Mouse (Mus musculus) stomach, embryonic 16.5 days (tissue): ENCODE measurements at regions not wholly inside any gene's neighbourhood (a gene's known extent, or its start where the extent isn't known, plus 50 kb on each side); places are given as distances from the start of the nearest gene placed in this dataset.

Experiments used
- ATAC-seq: fragments of 200-750 bp; cut with Nextera tagmentation; 2 replicates; pipeline ENCODE4 v1.8.0; 2017; ENCODE audit warnings: moderate number of reproducible peaks, moderate TSS enrichment; ENCODE audit not compliant: insufficient read depth, low FRiP score
- H3K27ac ChIP-seq: fragments of 300-500 bp; sonication (generic); 2 replicates; pipeline ENCODE4 v1.5.1; 2014; ENCODE audit warnings: low read length
- H3K27me3 ChIP-seq: fragments of 300-500 bp; sonication (generic); 2 replicates; pipeline ENCODE4 v1.6.1; 2014; ENCODE audit warnings: low read length, control low read depth, mixed read lengths; ENCODE audit not compliant: control insufficient read depth, insufficient read depth
- H3K36me3 ChIP-seq: fragments of 300-500 bp; sonication (generic); 2 replicates; pipeline ENCODE4 v1.6.1; 2014; ENCODE audit warnings: low read length; ENCODE audit not compliant: control insufficient read depth, insufficient read depth
- H3K4me1 ChIP-seq: fragments of 300-500 bp; sonication (generic); 2 replicates; pipeline ENCODE4 v1.6.1; 2014; ENCODE audit warnings: low read length, control low read depth, mixed read lengths; ENCODE audit not compliant: control insufficient read depth, insufficient read depth
- H3K4me2 ChIP-seq: fragments of 300-500 bp; sonication (generic); 2 replicates; pipeline ENCODE4 v1.6.1; 2014; ENCODE audit warnings: low read depth, low read length, mixed read lengths
- H3K4me3 ChIP-seq: fragments of 300-500 bp; sonication (generic); replicated peaks from 2 replicates; pipeline ENCODE4 v1.5.1; 2014; ENCODE audit warnings: mild to moderate bottlenecking, low read length
- H3K9ac ChIP-seq: fragments of 300-500 bp; sonication (generic); 2 replicates; pipeline ENCODE4 v1.6.1; 2014; ENCODE audit warnings: low read length
- H3K9me3 ChIP-seq: fragments of 300-500 bp; sonication (generic); replicated peaks from 2 replicates; pipeline ENCODE4 v1.6.1; 2016; ENCODE audit warnings: low read length, control low read depth; ENCODE audit not compliant: control insufficient read depth
- WGBS: fragments of 180-500 bp; shearing (Covaris S2); extraction: QIAGEN DNeasy Blood & Tissue Kit; methylation state at CpG from one replicate; pipeline ENCODE4 v1.1.7; 2014; 5-methylcytosine and 5-hydroxymethylcytosine counted together

DNA sequence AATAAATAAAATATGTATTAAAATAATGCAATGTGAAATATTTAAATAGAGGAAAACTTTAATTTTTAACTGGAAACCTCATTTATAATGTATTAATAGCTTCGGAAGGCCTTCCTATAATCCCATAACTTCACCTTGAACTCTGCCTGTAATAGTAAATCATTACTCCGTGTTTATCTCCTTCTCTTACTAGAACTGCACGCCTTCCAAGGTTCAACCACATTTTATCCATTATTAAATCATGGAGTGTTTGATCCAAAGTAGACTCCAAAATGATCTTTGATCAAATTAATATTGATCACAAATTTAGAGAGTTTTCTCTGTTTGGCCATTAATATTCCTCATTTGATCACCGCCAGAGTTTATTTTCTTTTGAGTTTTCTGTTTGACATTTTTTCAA, 114.8 kb upstream of the Adgrl2 start:
- ATAC-seq = no peak

GRCm38 (mm10) chr3:149104080-149104479, 113.7 kb upstream of the Adgrl2 start:
- no peaks in the 10 kb centered on the region for H3K36me3 ChIP-seq
- no peak overlapping the region for H3K4me3 ChIP-seq
- H3K27ac ChIP-seq = no peak overlapping the region
- no peaks in the 10 kb centered on the region for H3K27me3 ChIP-seq
- no peak overlapping the region for H3K4me2 ChIP-seq
- 0 out of 2 replicates have a peak, but pooled peaks cover under 1% of the 10 kb centered on the region for H3K4me1 ChIP-seq
- H3K9me3 ChIP-seq = no peaks in the 10 kb centered on the region
- no peak for ATAC-seq
- 82% methylated on average over 6 of the region's 6 CpGs for whole genome bisulfite sequencing
- no peak overlapping the region for H3K9ac ChIP-seq

More for the DNA sequence above, 114.8 kb upstream of the Adgrl2 start:
- Histone ChIP-seq H3K27ac (no peak overlapping the region), H3K9ac (no peak overlapping the region), H3K4me2 (no peak overlapping the region), H3K4me1 (no peaks in the 10 kb centered on the region), H3K9me3 (no peaks in the 10 kb centered on the region), H3K4me3 (no peak overlapping the region), H3K27me3 (no peaks in the 10 kb centered on the region), H3K36me3 (no peaks in the 10 kb centered on the region)
- WGBS = 88% methylated on average over 4 of the region's 4 CpGs

DNA sequence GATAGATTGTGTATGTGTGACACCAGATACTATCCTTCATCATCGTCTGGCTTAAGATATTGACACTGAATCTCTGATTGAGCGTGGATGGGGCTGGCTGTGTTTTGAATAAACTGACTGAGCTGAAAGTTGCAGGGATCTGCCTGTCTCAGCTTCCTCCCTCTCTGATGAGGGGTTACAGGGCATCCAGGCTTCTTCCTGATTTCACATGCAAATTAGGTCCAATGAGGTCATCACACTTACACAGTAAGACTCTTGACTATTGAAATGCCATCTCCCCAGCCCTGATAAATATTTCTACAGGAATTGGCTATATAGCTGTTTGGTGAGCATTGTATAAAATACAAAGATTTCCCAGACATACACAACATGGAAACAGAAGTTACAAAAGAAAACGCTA, 113.1 kb upstream of the Adgrl2 start:
- Histone ChIP-seq H3K27ac (no peak overlapping the region), H3K4me1 (0 out of 2 replicates have a peak, but pooled peaks cover 2% of the 10 kb centered on the region), H3K4me3 (no peak overlapping the region), H3K9ac (no peak overlapping the region), H3K4me2 (no peak overlapping the region), H3K36me3 (no peaks in the 10 kb centered on the region), H3K9me3 (no peaks in the 10 kb centered on the region), H3K27me3 (no peaks in the 10 kb centered on the region)
- no peak for ATAC-seq
- 88% methylated on average over 3 of the region's 3 CpGs for WGBS

DNA sequence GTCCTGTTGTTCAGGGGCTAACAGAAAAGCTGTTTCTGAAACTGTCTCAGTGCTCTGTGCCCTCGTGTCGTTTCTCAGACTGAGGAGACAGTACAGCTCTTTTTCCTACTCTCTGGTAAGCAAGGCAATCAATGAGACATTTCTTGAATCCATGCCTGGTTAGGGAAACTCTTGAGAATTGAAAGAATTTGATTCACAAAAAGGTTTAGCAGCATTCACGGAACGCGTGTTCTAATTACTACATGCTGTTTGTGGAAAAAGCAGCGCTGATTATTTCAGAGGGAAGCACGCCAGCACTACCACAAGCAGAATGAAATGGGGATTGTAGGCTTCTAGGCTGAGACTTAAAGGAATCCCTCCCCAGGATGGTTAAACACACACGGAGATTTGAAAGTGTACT, 112.5 kb upstream of the Adgrl2 start:
- Histone ChIP-seq H3K9me3 (no peaks in the 10 kb centered on the region), H3K27ac (no peak overlapping the region), H3K9ac (no peak overlapping the region), H3K4me2 (no peak overlapping the region), H3K4me3 (no peak overlapping the region), H3K4me1 (0 out of 2 replicates have a peak, but pooled peaks cover 2% of the 10 kb centered on the region), H3K36me3 (no peaks in the 10 kb centered on the region), H3K27me3 (no peaks in the 10 kb centered on the region)
- WGBS = 79% methylated on average over 8 of the region's 8 CpGs
- ATAC-seq = no peak

DNA sequence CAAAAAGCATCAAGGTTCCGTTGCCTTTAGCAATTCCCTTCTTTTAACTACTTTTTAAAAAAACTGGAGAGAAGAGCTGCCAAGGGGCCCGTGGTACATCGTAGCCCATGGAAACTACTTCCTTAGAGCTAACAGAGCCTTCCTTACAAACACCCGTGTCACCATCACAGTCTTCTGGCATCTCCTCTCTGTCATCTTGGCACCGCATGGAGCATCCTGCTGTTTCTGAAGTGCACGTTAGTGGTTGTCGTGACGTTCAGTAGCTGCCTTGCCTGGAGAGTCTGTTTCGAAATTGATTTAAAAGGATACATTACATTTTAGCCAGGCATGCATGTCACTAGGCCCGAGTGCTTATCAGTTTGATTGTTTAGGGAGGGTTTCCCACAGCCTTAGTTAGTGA, 111.4 kb upstream of the Adgrl2 start:
- Histone ChIP-seq H3K4me1 (0 out of 2 replicates have a peak, but pooled peaks cover 2% of the 10 kb centered on the region), H3K9me3 (no peaks in the 10 kb centered on the region), H3K4me2 (no peak overlapping the region), H3K36me3 (no peaks in the 10 kb centered on the region), H3K27me3 (no peaks in the 10 kb centered on the region), H3K9ac (no peak overlapping the region), H3K4me3 (no peak overlapping the region), H3K27ac (no peak overlapping the region)
- WGBS = 74% methylated on average over 10 of the region's 10 CpGs
- no peak for ATAC-seq

GRCm38 (mm10) chr3:149098764-149099163, 108.4 kb upstream of the Adgrl2 start:
- Histone ChIP-seq H3K9me3 (no peaks in the 10 kb centered on the region), H3K27me3 (no peaks in the 10 kb centered on the region), H3K27ac (no peak overlapping the region), H3K4me3 (no peak overlapping the region), H3K4me2 (no peak overlapping the region), H3K9ac (no peak overlapping the region), H3K36me3 (no peaks in the 10 kb centered on the region), H3K4me1 (0 out of 2 replicates have a peak, but pooled peaks cover 2% of the 10 kb centered on the region)
- no peak for ATAC-seq
- 55% methylated on average over 4 of the region's 4 CpGs for WGBS

- no peak overlapping the region for H3K27ac ChIP-seq
- no peak overlapping the region for H3K4me2 ChIP-seq
- no peak for ATAC-seq
- H3K4me3 ChIP-seq = no peak overlapping the region
- H3K27me3 ChIP-seq = no peaks in the 10 kb centered on the region
- H3K9ac ChIP-seq = no peak overlapping the region
- H3K9me3 ChIP-seq = no peaks in the 10 kb centered on the region
- WGBS = 69% methylated on average over 4 of the region's 4 CpGs
- H3K4me1 ChIP-seq = peaks cover 4% of the 10 kb centered on the region; the same call in 1 of the 2 replicates
- H3K36me3 ChIP-seq = no peaks in the 10 kb centered on the region
Observed at GRCm38 (mm10) chr3:149097026-149097425, 106.7 kb upstream of the Adgrl2 start.

DNA sequence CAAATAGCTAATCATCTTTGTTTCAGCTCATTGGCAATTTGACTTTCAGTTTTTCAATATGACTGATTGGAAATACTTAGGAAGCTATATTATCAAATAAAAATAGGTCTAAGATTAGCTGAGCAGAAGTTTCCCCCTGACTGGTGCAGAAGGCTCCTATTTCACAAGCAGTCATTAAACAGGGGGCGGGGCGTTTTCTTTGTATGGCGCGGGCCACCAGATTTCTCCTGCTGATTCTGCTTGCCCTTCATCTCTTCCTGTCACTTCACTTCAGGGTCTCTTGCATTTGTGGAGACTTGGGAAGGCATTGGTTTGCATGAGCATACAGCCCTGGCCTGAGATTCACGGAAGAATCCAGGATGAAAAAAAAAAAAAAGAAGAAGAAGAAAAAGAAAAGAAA, 102.3 kb upstream of the Adgrl2 start:
- H3K4me2 ChIP-seq = peak overlapping the region; percentile 34; the same call in 1 of the 2 replicates
- no peaks in the 10 kb centered on the region for H3K27me3 ChIP-seq
- no peaks in the 10 kb centered on the region for H3K9me3 ChIP-seq
- no peak overlapping the region for H3K27ac ChIP-seq
- 16% methylated on average over 5 of the region's 5 CpGs for WGBS
- H3K36me3 ChIP-seq = no peaks in the 10 kb centered on the region
- ATAC-seq = no peak
- peaks cover 9% of the 10 kb centered on the region for H3K4me1 ChIP-seq
- no peak overlapping the region for H3K4me3 ChIP-seq
- no peak overlapping the region for H3K9ac ChIP-seq

DNA sequence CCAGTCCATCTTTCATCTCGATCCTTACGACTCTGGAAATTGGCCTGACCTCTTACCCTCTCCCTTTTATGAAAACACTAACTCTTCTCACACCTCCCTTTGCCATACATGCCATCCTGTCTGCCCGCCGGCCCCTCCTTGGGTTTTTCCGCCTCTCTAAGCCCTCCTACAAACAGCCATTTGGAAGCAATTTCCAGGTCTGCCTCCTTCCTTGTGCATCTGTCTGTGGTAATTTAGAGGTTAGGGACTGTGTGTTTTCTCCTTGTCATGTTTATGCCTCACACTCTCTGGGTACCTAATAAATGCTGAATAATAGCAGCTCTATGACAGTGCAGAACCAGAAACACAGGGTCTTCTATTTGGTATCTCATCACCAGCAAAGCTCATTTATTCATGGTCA, 99.7 kb upstream of the Adgrl2 start:
- H3K27ac ChIP-seq = no peak overlapping the region
- H3K36me3 ChIP-seq = no peaks in the 10 kb centered on the region
- ATAC-seq = no peak
- no peak overlapping the region for H3K4me2 ChIP-seq
- H3K4me1 ChIP-seq = peaks cover 21% of the 10 kb centered on the region
- H3K27me3 ChIP-seq = no peaks in the 10 kb centered on the region
- no peaks in the 10 kb centered on the region for H3K9me3 ChIP-seq
- no peak overlapping the region for H3K9ac ChIP-seq
- WGBS = 80% methylated on average over 5 of the region's 5 CpGs
- no peak overlapping the region for H3K4me3 ChIP-seq
